Comparison of ENCODE assay signal across 8 mouse cellular contexts in the genomic region with DNA sequence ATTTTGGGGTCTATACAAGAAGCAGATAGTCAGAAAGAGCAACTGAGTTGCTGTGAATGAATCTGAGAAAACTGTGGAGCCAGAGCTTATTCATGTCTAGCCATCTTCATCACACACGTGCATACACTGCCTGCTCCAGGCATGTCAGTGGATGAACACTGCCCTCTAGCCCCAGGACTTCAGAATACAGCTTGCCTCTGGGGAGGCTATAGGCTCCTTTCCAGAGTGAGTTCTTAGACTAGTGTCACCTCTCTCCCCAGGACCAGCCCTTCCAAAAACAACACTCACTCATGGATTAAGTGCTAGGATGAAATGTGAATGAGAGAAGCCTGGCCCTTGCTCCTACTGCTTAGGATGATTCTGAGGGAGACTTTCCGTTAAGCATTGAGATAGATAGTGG.
DNase-seq lines count a peak whose midpoint lies in the region; ATAC-seq and TF ChIP-seq lines count a peak whose summit lies in the region.

No protein-coding gene starts in this region.

- H3K9ac ChIP-seq in ES-E14 (ENCODE audit: insufficient read depth, low read depth, low read length, poor library complexity, severe bottlenecking), result no peak overlapping the region
- H3K9ac ChIP-seq in forebrain, embryonic 15.5 days (replicated peaks), result no peak overlapping the region
- H3K9ac ChIP-seq in liver, postnatal 0 days (replicated peaks), result no peak overlapping the region

- H3K4me1 ChIP-seq in ES-E14 (ENCODE audit: control insufficient read depth in 2 of 2, insufficient read depth in 2 of 2, low read length in 2 of 2, poor library complexity in 1 of 2), result no peaks in the 10 kb centered on the region; a peak in 1 of 4 replicates
- H3K4me1 ChIP-seq in forebrain, embryonic 15.5 days, result peaks cover 7% of the 10 kb centered on the region
- H3K4me1 ChIP-seq in liver, postnatal 0 days (ENCODE audit: insufficient read depth), result no peaks in the 10 kb centered on the region

- no peaks in the 10 kb centered on the region for H3K9me3 ChIP-seq in ES-E14 (ENCODE audit: control insufficient read depth, insufficient read depth, low read depth, low read length)
- H3K9me3 ChIP-seq in forebrain, embryonic 15.5 days, result no peaks in the 10 kb centered on the region
- H3K9me3 ChIP-seq in liver, postnatal 0 days (ENCODE audit: low read length), result no peaks in the 10 kb centered on the region

- TF ChIP-seq CTCF in liver, postnatal 0 days (IDR thresholded peaks at IDR 0.05; ENCODE audit: low read depth), result peak; percentile 87

- in situ Hi-C loops in ES-E14 (cut with MboI; ENCODE audit: low sequenced_read_pairs in 2 of 2, unreplicated experiment in 2 of 2), result no loop called here

- no peaks in the 10 kb centered on the region for H3K36me3 ChIP-seq in ES-E14 (ENCODE audit: control insufficient read depth, insufficient read depth, low read length, poor library complexity, severe bottlenecking)
- peaks cover 42% of the 10 kb centered on the region for H3K36me3 ChIP-seq in forebrain, embryonic 15.5 days
- H3K36me3 ChIP-seq in liver, postnatal 0 days (replicated peaks; ENCODE audit: insufficient read depth, low read length), result 0 out of 2 replicates have a peak, but pooled peaks cover 4% of the 10 kb centered on the region

- no peak overlapping the region for H3K4me2 ChIP-seq in forebrain, embryonic 15.5 days (replicated peaks)
- no peak overlapping the region for H3K4me2 ChIP-seq in liver, postnatal 0 days (ENCODE audit: low read depth, low read length)

- H3K27me3 ChIP-seq in forebrain, embryonic 15.5 days, result no peaks in the 10 kb centered on the region
- H3K27me3 ChIP-seq in liver, postnatal 0 days (ENCODE audit: insufficient read depth, low read length), result no peaks in the 10 kb centered on the region

- no peak overlapping the region for H3K4me3 ChIP-seq in ES-E14 (ENCODE audit: insufficient read depth in 1 of 2, low read depth in 1 of 2, low read length in 2 of 2, poor library complexity in 1 of 2, severe bottlenecking in 1 of 2)
- H3K4me3 ChIP-seq in forebrain, embryonic 15.5 days, result no peak overlapping the region
- no peak overlapping the region for H3K4me3 ChIP-seq in liver, postnatal 0 days (ENCODE audit: low read depth, low read length)

- 23% methylated on average over 2 of the region's 2 CpGs for WGBS in forebrain, embryonic 15.5 days
- 36% methylated on average over 2 of the region's 2 CpGs for WGBS in liver, postnatal 0 days (ENCODE audit: insufficient replicate concordance)

- intact Hi-C loops in heart, postnatal 25 days (cut with DNase I), result loop anchor here (2.0 to 5.0 kb wide), 2 partner anchors 65 to 198 kb away; a partner anchor contains a TSS

- TF ChIP-seq EP300 in liver, postnatal 0 days (IDR thresholded peaks at IDR 0.05; ENCODE audit: low read depth), result no peak

- H3K27ac ChIP-seq in ES-E14 (ENCODE audit: insufficient read depth, low read depth, low read length, poor library complexity, severe bottlenecking), result no peak overlapping the region
- peak overlapping the region; percentile 4; the same call in 1 of the 2 replicates for H3K27ac ChIP-seq in forebrain, embryonic 15.5 days (replicated peaks)
- no peak overlapping the region for H3K27ac ChIP-seq in liver, postnatal 0 days (ENCODE audit: low read depth)

- peak; percentile 44 for DNase-seq in ES-E14 (ENCODE audit: low read depth, low spot score)
- peak; percentile 57 for DNase-seq in cerebellum, adult 11 months
- DNase-seq in heart, postnatal 25 days (ENCODE audit: low spot score), result peak; percentile 64
- peak; percentile 79 for DNase-seq in layer of hippocampus, adult 11-12 months (ENCODE audit: low spot score)
- peak; percentile 72 for DNase-seq in liver, postnatal 0 days
- peak; percentile 69 for DNase-seq in ovary, postnatal 14 days (ENCODE audit: low spot score)
- peak; percentile 22 to 23 for DNase-seq in thymus, postnatal 36 days

- peak; percentile 87 for ATAC-seq in forebrain, embryonic 15.5 days (replicated peaks)
- peak; percentile 65 for ATAC-seq in liver, postnatal 0 days

TF ChIP-seq in ES-E14, 5 proteins besides CTCF, POLR2A, EP300 and RAD21:
- TF ChIP-seq ZNF384 (IDR thresholded peaks at IDR 0.05; ENCODE audit: low read depth, low read length) (no peak), CHD2 (IDR thresholded peaks at IDR 0.05; ENCODE audit: low read depth, low read length) (no peak), ZC3H11A (IDR thresholded peaks at IDR 0.05; ENCODE audit: borderline replicate concordance, low read depth, low read length) (peak; percentile 93)

Comparison
In these comparisons a context has a peak if more than half of its experiments do, and no peak if none do; other contexts are left out.
1. DNase-seq: peak in every context shown above with its lines; median percentile 79 in layer of hippocampus, adult 11-12 months; 72 in liver, postnatal 0 days; 69 in ovary, postnatal 14 days; 64 in heart, postnatal 25 days; 57 in cerebellum, adult 11 months; 44 in ES-E14; 22 in thymus, postnatal 36 days.